Mouse (Mus musculus) embryonic facial prominence, embryonic 10.5 days (tissue): ENCODE measurements around the gene Tmem117. TPM values are rescaled to one million over a fixed set of nuclear protein-coding genes. Genes with fewer than 3 reads are reported as not detected.

Experiments used
- DNase-seq: peaks from one replicate; pipeline ENCODE4 v3.0.0-alpha.2; 2017; ENCODE audit warnings: low spot score
- H3K27ac ChIP-seq: fragments of 300-500 bp; sonication (generic); replicated peaks from 2 replicates; pipeline ENCODE4 v1.5.1; 2016; ENCODE audit warnings: mild to moderate bottlenecking
- H3K27me3 ChIP-seq: fragments of 300-500 bp; sonication (generic); replicated peaks from 2 replicates; pipeline ENCODE4 v1.6.1; 2016; ENCODE audit warnings: low read depth, mild to moderate bottlenecking; ENCODE audit not compliant: poor library complexity, severe bottlenecking
- H3K36me3 ChIP-seq: fragments of 300-500 bp; sonication (generic); replicated peaks from 2 replicates; pipeline ENCODE4 v1.6.1; 2016; ENCODE audit warnings: mild to moderate bottlenecking, moderate library complexity
- H3K4me1 ChIP-seq: fragments of 300-500 bp; sonication (generic); 2 replicates; pipeline ENCODE4 v1.6.1; 2016
- H3K4me3 ChIP-seq: fragments of 300-500 bp; sonication (generic); 2 replicates; pipeline ENCODE4 v1.5.1; 2016; ENCODE audit warnings: mild to moderate bottlenecking, moderate library complexity
- H3K9me3 ChIP-seq: fragments of 300-500 bp; sonication (generic); 2 replicates; pipeline ENCODE4 v1.6.1; 2016; ENCODE audit warnings: mild to moderate bottlenecking
- WGBS: fragments of 180-500 bp; shearing (Covaris S2); methylation state at CpG from one replicate; pipeline ENCODE4 v1.1.7; 2016; 5-methylcytosine and 5-hydroxymethylcytosine counted together
- polyA plus RNA-seq: library from polyadenylated mRNA; unstranded; fragments of >200 nt; fragmentation: Nextera tagmentation; extraction: Ambion mirVana; gene quantifications from 2 replicates; pipeline ENCODE4 v1.2.1, GENCODE M21; 2016

The Tmem117 gene
- polyA plus RNA-seq, 1 experiment from 2014 or later = 0.77 TPM

DNA sequence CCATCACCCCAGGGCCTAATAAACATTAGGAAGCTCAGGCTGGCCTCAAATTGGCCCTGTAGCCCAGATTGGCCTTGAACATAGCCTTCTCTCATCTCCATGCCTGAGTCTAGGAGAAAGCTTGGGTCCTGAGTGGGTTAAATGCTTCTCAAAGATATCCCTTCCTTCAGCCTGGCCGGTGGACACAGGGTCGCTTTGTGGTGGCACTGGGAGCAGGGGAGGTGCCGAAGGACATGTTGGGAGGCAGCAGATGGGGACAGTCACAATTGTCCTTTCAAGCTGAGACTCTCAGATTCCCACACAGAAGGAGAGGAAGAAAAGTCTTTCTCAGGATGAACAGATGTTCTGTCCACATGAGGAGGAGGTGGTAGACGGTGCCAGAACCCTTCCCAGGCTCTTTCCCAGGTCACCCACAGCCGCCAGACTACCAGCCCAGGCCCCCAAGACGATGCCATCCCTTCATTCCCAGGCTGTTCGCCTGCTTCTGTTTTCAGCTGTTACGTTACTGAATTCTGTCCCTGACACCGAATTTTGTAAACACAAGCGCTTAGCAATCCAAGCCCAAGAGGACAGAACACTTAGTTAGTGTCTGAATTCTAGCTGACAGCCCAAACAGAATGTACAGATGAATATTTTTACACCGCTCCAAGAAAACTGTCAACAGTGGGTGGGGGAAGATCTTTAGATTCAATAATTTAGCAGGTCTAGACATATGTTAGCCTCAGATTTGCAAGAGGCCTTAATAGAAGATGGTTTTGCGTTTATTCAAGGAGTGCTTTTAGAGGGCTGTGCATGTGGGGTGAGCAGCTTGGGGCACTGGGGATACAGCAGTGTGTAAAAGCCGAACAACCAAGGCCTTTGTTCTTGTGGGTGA, 23.2 kb downstream of the Tmem117 start:
- Histone ChIP-seq H3K4me3 (no peak overlapping the region), H3K9me3 (no peaks in the 10 kb centered on the region), H3K27ac (0 out of 2 replicates have a peak overlapping the region, but pooled peaks have one; percentile 6), H3K4me1 (peaks cover 17% of the 10 kb centered on the region), H3K36me3 (no peaks in the 10 kb centered on the region), H3K27me3 (peaks cover 4% of the 10 kb centered on the region)
- 73% methylated on average over 13 of the region's 13 CpGs for WGBS
- DNase-seq = no peak

- Histone ChIP-seq H3K4me3 (no peak overlapping the region), H3K27me3 (peaks cover under 1% of the 10 kb centered on the region), H3K4me1 (peaks cover 23% of the 10 kb centered on the region), H3K36me3 (no peaks in the 10 kb centered on the region), H3K9me3 (no peaks in the 10 kb centered on the region), H3K27ac (0 out of 2 replicates have a peak overlapping the region, but pooled peaks have one; percentile 1)
- DNase-seq = no peak
- WGBS = 78% methylated on average over 3 of the region's 3 CpGs
These were observed 23.8 kb downstream of the Tmem117 start for GRCm38 (mm10) chr15:94652843-94653206.

DNA sequence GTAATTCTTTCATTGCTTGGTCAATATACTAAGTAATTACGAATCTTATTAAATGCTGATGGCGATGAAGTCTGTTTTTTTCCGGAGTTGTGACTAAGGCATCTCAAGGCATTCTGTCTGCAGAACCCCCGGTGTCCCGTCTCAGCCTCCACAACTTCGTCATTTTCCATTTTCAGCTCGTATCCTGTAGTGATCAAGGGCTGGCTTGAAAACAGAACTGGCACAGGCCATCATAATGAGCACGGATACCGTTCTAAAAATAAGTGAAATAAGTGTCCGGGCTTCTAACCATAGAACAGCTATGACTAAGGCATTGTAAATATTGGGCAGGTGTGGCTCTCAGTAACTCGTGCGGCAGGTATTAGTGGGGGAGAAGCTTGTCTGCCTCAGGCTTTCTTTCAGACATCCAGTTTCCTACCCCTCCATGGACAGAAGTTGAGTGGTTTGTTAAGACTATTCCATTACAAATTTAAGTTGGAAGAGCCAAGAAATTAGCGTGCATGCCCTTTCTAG, 26.8 kb downstream of the Tmem117 start:
- no peaks in the 10 kb centered on the region for H3K36me3 ChIP-seq
- no peak overlapping the region for H3K27ac ChIP-seq
- H3K27me3 ChIP-seq = no peaks in the 10 kb centered on the region; the same call in none of the 2 replicates
- DNase-seq = no peak
- H3K4me3 ChIP-seq = no peak overlapping the region
- no peaks in the 10 kb centered on the region for H3K9me3 ChIP-seq
- WGBS = 90% methylated on average over 13 of the region's 13 CpGs
- H3K4me1 ChIP-seq = peaks cover 35% of the 10 kb centered on the region

- no peaks in the 10 kb centered on the region for H3K36me3 ChIP-seq
- no peak overlapping the region for H3K4me3 ChIP-seq
- H3K27ac ChIP-seq = peak overlapping the region; percentile 74; the same call in 1 of the 2 replicates
- H3K9me3 ChIP-seq = no peaks in the 10 kb centered on the region
- H3K27me3 ChIP-seq = no peaks in the 10 kb centered on the region; the same call in 1 of the 2 replicates
- H3K4me1 ChIP-seq = peaks cover 35% of the 10 kb centered on the region
- no peak for DNase-seq
- WGBS = 58% methylated on average over 6 of the region's 6 CpGs
These were observed 28.9 kb downstream of the Tmem117 start for GRCm38 (mm10) chr15:94657882-94658281.

DNA sequence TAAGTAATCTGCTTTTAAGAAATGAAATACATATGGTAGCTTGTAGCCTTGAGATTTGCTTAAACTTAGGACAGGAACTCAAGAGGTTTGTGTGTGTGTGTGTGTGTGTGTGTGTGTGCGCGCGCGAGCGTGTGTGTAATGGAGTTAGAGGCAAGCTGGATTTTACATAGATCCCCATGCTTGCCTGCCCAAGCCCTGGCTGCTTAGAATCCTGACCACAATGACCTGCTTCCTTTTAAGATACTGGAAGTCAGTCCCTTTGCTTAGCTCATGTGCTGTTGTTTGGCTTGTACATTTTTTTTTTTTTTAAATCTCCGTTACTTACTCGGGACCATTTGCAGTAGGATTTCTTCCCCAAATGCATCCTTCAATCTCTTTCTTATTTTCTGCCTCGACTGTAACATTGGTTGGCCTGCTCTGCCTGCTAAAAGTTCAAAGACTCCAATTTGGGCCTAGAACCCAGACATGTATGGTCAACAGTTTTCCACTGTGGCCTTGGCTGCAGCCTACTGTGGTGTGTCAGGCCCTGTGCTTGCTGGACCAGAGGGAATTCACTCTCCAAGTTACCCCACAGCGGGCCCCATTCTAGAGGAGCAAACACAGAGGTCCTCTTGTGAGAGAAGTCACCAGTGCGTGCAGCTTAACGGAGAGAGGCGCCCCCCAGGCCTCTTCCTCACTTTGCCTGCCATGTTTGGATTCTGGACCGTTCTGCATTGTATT, 29.5 kb downstream of the Tmem117 start:
- H3K9me3 ChIP-seq = no peaks in the 10 kb centered on the region
- DNase-seq = peak; percentile 34
- no peak overlapping the region for H3K4me3 ChIP-seq
- 62% methylated on average over 13 of the region's 13 CpGs for WGBS
- H3K27me3 ChIP-seq = no peaks in the 10 kb centered on the region; the same call in 1 of the 2 replicates
- H3K36me3 ChIP-seq = no peaks in the 10 kb centered on the region
- H3K27ac ChIP-seq = peak overlapping the region; percentile 74
- H3K4me1 ChIP-seq = peaks cover 37% of the 10 kb centered on the region

- Histone ChIP-seq H3K4me1 (peaks cover 34% of the 10 kb centered on the region), H3K36me3 (no peaks in the 10 kb centered on the region), H3K4me3 (no peak overlapping the region), H3K9me3 (no peaks in the 10 kb centered on the region), H3K27me3 (no peaks in the 10 kb centered on the region; the same call in 1 of the 2 replicates), H3K27ac (peak overlapping the region; percentile 74)
- peak; percentile 28 for DNase-seq
- WGBS = 25% methylated on average over 6 of the region's 6 CpGs
These were observed 30.0 kb downstream of the Tmem117 start for GRCm38 (mm10) chr15:94659112-94659437.

DNA sequence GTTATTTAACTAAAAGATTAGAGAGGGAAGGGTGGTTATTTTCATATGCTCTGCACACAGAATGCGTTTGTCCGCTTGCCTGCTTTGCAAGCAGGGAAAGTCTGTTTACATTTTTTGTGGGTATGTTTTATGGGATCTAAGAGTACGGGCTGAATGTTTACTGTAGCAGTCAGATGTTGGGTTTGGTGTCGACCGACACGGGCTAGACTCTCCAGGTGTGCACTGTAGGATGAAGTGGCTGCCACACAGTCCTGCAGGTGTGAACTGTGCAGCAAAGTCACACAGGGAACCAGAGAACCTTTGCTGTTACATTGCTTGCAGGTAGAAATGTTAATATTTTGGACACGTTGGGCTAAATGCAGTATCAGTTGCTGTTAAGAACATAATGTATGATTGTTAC, 31.9 kb downstream of the Tmem117 start:
- peaks cover 34% of the 10 kb centered on the region for H3K4me1 ChIP-seq
- DNase-seq = no peak
- H3K4me3 ChIP-seq = no peak overlapping the region
- WGBS = 76% methylated on average over 7 of the region's 7 CpGs
- no peaks in the 10 kb centered on the region for H3K9me3 ChIP-seq
- no peak overlapping the region for H3K27ac ChIP-seq
- no peaks in the 10 kb centered on the region for H3K27me3 ChIP-seq
- no peaks in the 10 kb centered on the region for H3K36me3 ChIP-seq

DNA sequence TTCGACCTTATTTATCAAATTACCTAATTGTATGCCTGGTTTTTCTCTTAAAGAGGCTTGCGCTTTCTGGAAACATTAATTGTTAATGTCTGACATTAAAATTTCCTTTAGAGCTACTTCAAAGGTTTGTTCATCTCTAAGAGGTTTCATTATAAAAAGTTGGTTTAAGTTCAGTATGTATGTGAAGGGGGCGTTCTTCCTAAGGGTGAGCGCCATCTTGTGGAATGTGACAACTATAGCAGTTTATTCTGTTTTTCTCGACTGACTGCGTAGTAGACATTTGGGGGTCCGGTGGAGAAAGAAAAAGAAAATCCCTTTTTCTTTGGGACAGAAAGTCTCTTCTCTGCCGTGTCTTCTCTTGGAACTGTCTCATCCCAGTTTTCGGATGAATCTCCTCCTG, 32.4 kb downstream of the Tmem117 start:
- no peak overlapping the region for H3K27ac ChIP-seq
- H3K27me3 ChIP-seq = no peaks in the 10 kb centered on the region
- no peak for DNase-seq
- no peak overlapping the region for H3K4me3 ChIP-seq
- no peaks in the 10 kb centered on the region for H3K9me3 ChIP-seq
- no peaks in the 10 kb centered on the region for H3K36me3 ChIP-seq
- H3K4me1 ChIP-seq = peaks cover 34% of the 10 kb centered on the region
- WGBS = 28% methylated on average over 9 of the region's 9 CpGs

DNA sequence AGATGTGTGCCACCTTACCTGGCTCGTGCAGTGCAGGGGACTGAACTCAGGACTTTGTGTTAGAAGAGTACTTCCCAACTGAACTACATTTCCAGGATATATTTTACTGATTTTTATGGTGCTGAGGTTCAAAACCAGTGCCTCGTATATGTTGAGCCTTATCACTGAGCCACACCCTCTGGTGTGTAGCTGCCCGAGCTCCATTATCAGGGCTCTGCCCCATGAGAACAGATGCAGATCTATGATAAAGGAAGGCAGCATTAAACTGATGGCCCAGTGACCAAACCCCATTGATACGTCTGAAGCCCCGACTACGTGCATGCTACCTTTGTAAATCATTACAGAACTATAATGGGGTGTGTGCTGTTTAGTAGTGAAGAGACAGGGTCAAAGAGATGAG, 35.6 kb downstream of the Tmem117 start:
- Histone ChIP-seq H3K9me3 (no peaks in the 10 kb centered on the region), H3K27me3 (no peaks in the 10 kb centered on the region), H3K4me3 (no peak overlapping the region), H3K36me3 (no peaks in the 10 kb centered on the region), H3K27ac (no peak overlapping the region), H3K4me1 (peaks cover 10% of the 10 kb centered on the region)
- no peak for DNase-seq
- WGBS = 93% methylated on average over 6 of the region's 6 CpGs

DNA sequence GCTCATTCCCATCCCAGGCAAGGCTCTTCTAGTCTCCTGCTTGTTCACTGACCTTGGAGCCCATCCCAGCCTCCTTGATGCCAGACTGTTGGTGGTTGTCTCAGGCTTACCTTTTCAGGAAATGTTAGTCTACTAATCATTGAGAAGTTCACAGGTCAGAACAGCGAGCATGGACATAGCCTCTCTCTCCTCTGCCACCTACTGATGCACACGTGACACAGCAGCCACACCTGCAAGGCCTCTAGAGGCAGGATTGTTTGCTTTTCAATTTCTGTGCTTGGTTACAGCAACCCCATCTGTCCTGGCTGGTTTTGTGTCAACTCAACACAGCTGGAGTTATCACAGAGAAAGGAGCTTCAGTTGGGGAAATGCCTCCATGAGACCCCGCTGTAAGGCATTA, 52.1 kb downstream of the Tmem117 start:
- H3K27ac ChIP-seq = no peak overlapping the region
- H3K4me3 ChIP-seq = no peak overlapping the region

GRCm38 (mm10) chr15:94684269-94684668, 55.2 kb downstream of the Tmem117 start:
- Histone ChIP-seq H3K36me3 (no peaks in the 10 kb centered on the region), H3K4me1 (peaks cover 11% of the 10 kb centered on the region), H3K9me3 (no peaks in the 10 kb centered on the region), H3K4me3 (no peak overlapping the region), H3K27ac (no peak overlapping the region), H3K27me3 (no peaks in the 10 kb centered on the region)
- WGBS = 82% methylated on average over 7 of the region's 7 CpGs
- no peak for DNase-seq

More for the DNA sequence above, 52.1 kb downstream of the Tmem117 start:
- Histone ChIP-seq H3K27me3 (no peaks in the 10 kb centered on the region), H3K9me3 (no peaks in the 10 kb centered on the region), H3K36me3 (no peaks in the 10 kb centered on the region), H3K4me1 (peaks cover 4% of the 10 kb centered on the region; the same call in 1 of the 2 replicates)
- WGBS = 48% methylated on average over 3 of the region's 3 CpGs
- DNase-seq = no peak

DNA sequence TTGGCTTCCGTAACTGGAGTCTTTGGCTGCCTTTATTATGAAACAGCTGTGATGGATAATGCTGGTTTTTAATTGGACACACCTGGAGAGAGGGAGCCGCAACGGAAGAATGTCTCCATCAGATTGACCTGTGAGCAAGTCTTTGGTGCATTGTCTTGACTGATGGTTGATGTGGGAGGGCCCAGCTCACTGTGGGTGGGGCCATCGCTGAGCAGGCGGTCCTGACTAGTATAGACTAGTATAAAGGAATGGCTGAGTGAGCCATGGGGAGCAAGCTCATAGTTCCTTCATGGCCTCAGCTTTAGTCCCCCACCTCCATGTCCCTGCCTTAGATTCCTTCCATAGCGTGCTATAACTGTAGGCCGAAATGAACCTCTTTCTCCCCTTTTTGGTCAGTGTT, 58.1 kb downstream of the Tmem117 start:
- H3K27me3 ChIP-seq = no peaks in the 10 kb centered on the region
- no peaks in the 10 kb centered on the region for H3K36me3 ChIP-seq
- H3K4me1 ChIP-seq = peaks cover 7% of the 10 kb centered on the region; the same call in 1 of the 2 replicates
- H3K4me3 ChIP-seq = no peak overlapping the region
- no peak overlapping the region for H3K27ac ChIP-seq
- H3K9me3 ChIP-seq = no peaks in the 10 kb centered on the region
- peak; percentile 22 for DNase-seq
- WGBS = 79% methylated on average over 7 of the region's 7 CpGs
